Mouse (Mus musculus) limb, embryonic 14.5 days (tissue): ENCODE results near the gene C9orf72. TPM values are rescaled to one million over a fixed set of nuclear protein-coding genes. Genes with fewer than 3 reads are reported as not detected.

Source experiments
- ATAC-seq: fragments of 200-750 bp; cut with Nextera tagmentation; 2 replicates; pipeline ENCODE4 v1.8.0; 2017; ENCODE audit warnings: low read depth, moderate number of reproducible peaks, moderate TSS enrichment; ENCODE audit not compliant: low FRiP score
- DNase-seq: peaks from one replicate; pipeline ENCODE4 v3.0.0-alpha.2; 2015; ENCODE audit warnings: low spot score
- H3K27ac ChIP-seq: fragments of 300-500 bp; sonication (generic); replicated peaks from 2 replicates; pipeline ENCODE4 v1.5.1; 2014; ENCODE audit warnings: low read depth, mild to moderate bottlenecking, low read length, moderate library complexity, mixed read lengths
- H3K27me3 ChIP-seq: fragments of 300-500 bp; sonication (generic); 2 replicates; pipeline ENCODE4 v1.6.1; 2014; ENCODE audit warnings: low read length, mixed read lengths; ENCODE audit not compliant: control insufficient read depth, insufficient read depth
- H3K36me3 ChIP-seq: fragments of 300-500 bp; sonication (generic); 2 replicates; pipeline ENCODE4 v1.6.1; 2014; ENCODE audit warnings: mild to moderate bottlenecking, low read length, moderate library complexity, mixed read lengths; ENCODE audit not compliant: control insufficient read depth, insufficient read depth
- H3K4me1 ChIP-seq: fragments of 300-500 bp; sonication (generic); 2 replicates; pipeline ENCODE4 v1.6.1; 2014; ENCODE audit warnings: antibody characterized with exemption, low read length, mixed read lengths; ENCODE audit not compliant: control insufficient read depth, insufficient read depth
- H3K4me2 ChIP-seq: fragments of 300-500 bp; sonication (generic); replicated peaks from 2 replicates; pipeline ENCODE4 v1.6.1; 2014; ENCODE audit warnings: low read depth, mild to moderate bottlenecking, low read length, moderate library complexity; ENCODE audit not compliant: severe bottlenecking
- H3K4me3 ChIP-seq: fragments of 300-500 bp; sonication (generic); replicated peaks from 2 replicates; pipeline ENCODE4 v1.5.1; 2014; ENCODE audit warnings: low read length
- H3K9ac ChIP-seq: fragments of 300-500 bp; sonication (generic); 2 replicates; pipeline ENCODE4 v1.6.1; 2014; ENCODE audit warnings: mild to moderate bottlenecking, low read depth, low read length, moderate library complexity; ENCODE audit not compliant: severe bottlenecking
- H3K9me3 ChIP-seq: fragments of 300-500 bp; sonication (generic); 2 replicates; pipeline ENCODE4 v1.6.1; 2016; ENCODE audit warnings: low read length; ENCODE audit not compliant: control insufficient read depth
- POLR2A ChIP-seq: fragments of 200-500 bp; IDR thresholded peaks from 2 replicates; pipeline ENCODE4 v1.8.0; 2012; ENCODE audit warnings: inconsistent platforms, mild to moderate bottlenecking, moderate library complexity, borderline replicate concordance; ENCODE audit not compliant: insufficient read depth, insufficient read length; ENCODE audit errors: extremely low read depth
- WGBS: fragments of 180-500 bp; shearing (Covaris S2); extraction: QIAGEN DNeasy Blood & Tissue Kit; methylation state at CpG from one replicate; pipeline ENCODE4 v1.1.7; 2014; 5-methylcytosine and 5-hydroxymethylcytosine counted together
- polyA plus RNA-seq, 2 experiments: library from polyadenylated mRNA; depleted of rRNA in 1 of 2; stranded (reverse) in 1 of 2; unstranded in 1 of 2; fragments of >200 nt; fragmentation: Nextera tagmentation in 1 of 2; extraction: Ambion mirVana in 1 of 2; gene quantifications; 2 replicates each; pipeline versions ENCODE4 v1.2.1 to v1.2.3; 2012 to 2014

Gene C9orf72
- polyA plus RNA-seq, 2 experiments = 11.4 to 12.7 TPM

DNA sequence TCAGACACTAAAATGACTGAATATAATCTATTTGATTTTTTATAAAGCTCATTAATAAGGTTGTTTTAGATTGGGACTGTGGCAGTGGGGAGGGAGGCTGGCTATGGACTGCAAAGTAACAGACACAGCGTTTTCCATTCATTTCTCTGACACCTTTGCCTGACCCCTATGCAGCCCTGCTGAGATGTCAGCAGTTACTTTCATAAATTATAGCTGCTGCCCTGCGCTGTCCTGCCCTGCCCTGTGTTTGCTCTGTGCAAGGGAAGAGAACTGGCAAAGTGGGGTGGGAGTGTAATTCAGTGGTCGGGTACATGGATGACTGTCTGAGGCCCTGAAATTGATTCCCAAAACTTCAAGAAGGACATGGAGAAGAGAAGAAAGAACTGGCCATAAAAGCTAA lies 71.9 kb downstream of the C9orf72 start:
- WGBS = 41% methylated on average over 3 of the region's 3 CpGs
- Histone ChIP-seq H3K36me3 (no peaks in the 10 kb centered on the region), H3K9ac (no peak overlapping the region), H3K4me2 (no peak overlapping the region), H3K4me3 (no peak overlapping the region), H3K27ac (no peak overlapping the region), H3K9me3 (no peaks in the 10 kb centered on the region), H3K27me3 (no peaks in the 10 kb centered on the region), H3K4me1 (peaks cover 8% of the 10 kb centered on the region; the same call in 1 of the 2 replicates)
- no peak for DNase-seq
- no peak for TF ChIP-seq POLR2A
- no peak for ATAC-seq

DNA sequence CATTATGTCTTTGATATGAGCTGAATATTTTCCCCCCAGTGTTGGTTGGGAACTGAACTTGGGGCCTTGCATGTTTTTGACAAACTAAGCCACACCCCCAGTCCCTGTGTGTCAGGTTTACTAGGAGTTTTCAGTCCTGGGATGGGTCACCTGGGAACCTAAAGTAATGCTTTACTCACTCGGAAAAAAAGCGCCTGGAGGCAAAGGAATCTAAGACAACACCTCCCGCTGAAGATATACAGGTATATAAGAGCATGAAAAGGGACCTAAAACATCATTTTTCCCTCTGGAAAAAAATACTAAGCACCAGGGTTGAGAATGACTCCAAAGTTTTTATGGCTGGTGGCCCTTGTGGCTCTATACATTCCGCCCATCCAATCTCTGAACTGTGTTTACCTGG lies 74.2 kb downstream of the C9orf72 start, which contains the start of gene Ifnk:
Ifnk (plus strand) TSS at position 301 of the 400 bp plus-strand sequence.
- H3K27ac ChIP-seq = no peak within 1 kb of the TSS
- H3K4me2 ChIP-seq = no peak within 1 kb of the TSS
- DNase-seq = no peak
- no peak for TF ChIP-seq POLR2A
- H3K27me3 ChIP-seq = no peaks in the 10 kb centered on the region
- H3K4me1 ChIP-seq = peaks cover 8% of the 10 kb centered on the region; the same call in 1 of the 2 replicates
- ATAC-seq = no peak
- no peak within 1 kb of the TSS for H3K4me3 ChIP-seq
- H3K36me3 ChIP-seq = no peaks in the 10 kb centered on the region
- WGBS = 63% methylated on average over 4 of the region's 4 CpGs
- H3K9me3 ChIP-seq = no peaks in the 10 kb centered on the region
- H3K9ac ChIP-seq = no peak within 1 kb of the TSS

DNA sequence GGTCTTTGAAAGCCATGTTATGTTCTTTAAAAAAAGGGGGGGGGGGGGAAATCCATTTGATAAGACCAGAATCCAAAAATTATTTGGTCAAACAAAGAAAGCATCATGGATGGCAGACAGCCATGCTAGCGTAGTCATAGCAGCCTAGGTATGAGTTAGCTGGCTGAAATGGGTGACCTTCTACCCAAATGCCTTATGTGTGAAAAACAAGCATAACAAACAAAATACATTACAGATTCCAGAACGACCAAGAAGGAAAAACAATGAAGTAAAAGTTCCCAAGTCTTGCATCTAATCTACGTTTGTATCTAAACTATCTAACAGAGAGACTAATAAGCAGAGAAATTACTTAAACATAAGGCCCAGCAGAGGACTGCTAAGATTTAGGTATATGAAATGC lies 75.3 kb downstream of the C9orf72 start:
- Histone ChIP-seq H3K36me3 (no peaks in the 10 kb centered on the region), H3K4me1 (peaks cover 7% of the 10 kb centered on the region; the same call in 1 of the 2 replicates), H3K9me3 (no peaks in the 10 kb centered on the region), H3K4me2 (no peak overlapping the region), H3K9ac (no peak overlapping the region), H3K27ac (no peak overlapping the region), H3K4me3 (no peak overlapping the region), H3K27me3 (no peaks in the 10 kb centered on the region)
- no peak for TF ChIP-seq POLR2A
- no peak for ATAC-seq
- 84% methylated on average over 3 of the region's 3 CpGs for WGBS
- DNase-seq = no peak

DNA sequence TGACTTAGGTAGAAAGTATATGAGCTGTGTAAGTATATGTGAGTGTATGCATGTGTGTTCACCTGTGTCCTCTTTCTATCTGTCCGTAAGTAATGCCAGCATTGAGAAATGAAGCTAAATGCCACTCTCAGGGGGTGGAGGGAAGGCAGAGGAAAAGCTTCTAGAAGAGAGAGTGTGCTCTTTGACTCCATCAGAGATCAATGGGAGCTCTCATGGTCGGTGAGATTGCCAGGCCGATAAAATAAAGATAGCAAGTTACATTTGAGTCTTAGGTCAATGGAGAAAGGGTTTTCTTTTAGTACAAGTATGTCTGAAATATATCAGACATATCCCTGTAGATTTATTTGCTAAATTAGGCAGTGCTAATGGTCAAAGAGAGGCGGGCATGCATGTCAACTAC lies 77.6 kb downstream of the C9orf72 start:
- Histone ChIP-seq H3K4me2 (no peak overlapping the region), H3K4me3 (no peak overlapping the region), H3K9me3 (no peaks in the 10 kb centered on the region), H3K4me1 (peaks cover 5% of the 10 kb centered on the region; the same call in 1 of the 2 replicates), H3K9ac (no peak overlapping the region), H3K27ac (no peak overlapping the region), H3K36me3 (no peaks in the 10 kb centered on the region), H3K27me3 (no peaks in the 10 kb centered on the region)
- 91% methylated on average over 4 of the region's 4 CpGs for WGBS
- no peak for TF ChIP-seq POLR2A
- ATAC-seq (no peak), DNase-seq (no peak)

DNA sequence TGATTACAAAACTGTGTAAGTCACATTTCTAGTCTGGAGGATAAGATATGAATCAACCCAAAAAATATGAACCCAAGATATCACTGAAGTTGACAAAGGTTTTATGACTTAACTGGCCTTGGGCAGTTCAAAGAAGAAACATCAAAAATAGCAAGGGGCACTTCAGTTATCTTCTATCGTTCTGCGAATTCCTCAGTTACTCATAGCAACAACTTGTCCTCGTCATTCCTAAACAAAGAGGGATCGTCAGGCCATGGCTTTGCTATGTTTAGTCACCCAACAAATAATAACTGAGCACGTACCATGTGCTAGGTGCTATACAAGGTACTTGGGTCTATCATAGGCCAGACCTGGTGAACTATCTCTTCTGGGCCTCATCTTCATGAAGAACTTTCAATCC lies 79.4 kb downstream of the C9orf72 start:
- Histone ChIP-seq H3K9ac (no peak overlapping the region), H3K9me3 (no peaks in the 10 kb centered on the region), H3K36me3 (no peaks in the 10 kb centered on the region), H3K4me2 (no peak overlapping the region), H3K4me3 (no peak overlapping the region), H3K27ac (no peak overlapping the region), H3K27me3 (no peaks in the 10 kb centered on the region), H3K4me1 (peaks cover 5% of the 10 kb centered on the region; the same call in 1 of the 2 replicates)
- DNase-seq (no peak), ATAC-seq (no peak)
- TF ChIP-seq POLR2A = no peak
- 88% methylated on average over 5 of the region's 5 CpGs for WGBS

DNA sequence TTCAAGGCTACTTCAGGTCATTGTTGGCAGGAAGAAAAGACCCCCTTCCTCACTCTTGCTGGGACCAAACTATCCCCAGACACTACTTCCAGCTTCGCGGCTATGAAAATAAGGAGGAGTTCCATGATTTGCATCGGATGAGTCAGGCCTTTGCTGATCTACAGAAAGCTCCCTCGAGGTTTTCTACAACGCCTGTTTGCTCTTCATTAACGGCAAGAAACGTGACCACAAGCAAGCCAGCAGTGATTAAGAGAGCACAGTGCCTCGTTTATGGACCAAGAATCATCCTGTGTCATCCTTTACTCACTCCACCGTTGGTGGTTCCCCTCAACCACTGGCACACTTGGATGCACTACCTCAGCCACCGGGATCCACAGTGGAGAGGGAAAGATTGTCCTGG lies 80.2 kb downstream of the C9orf72 start:
- H3K36me3 ChIP-seq = no peaks in the 10 kb centered on the region
- 81% methylated on average over 10 of the region's 10 CpGs for WGBS
- H3K4me2 ChIP-seq = no peak overlapping the region
- H3K4me3 ChIP-seq = no peak overlapping the region
- no peak for ATAC-seq
- DNase-seq = no peak
- no peak overlapping the region for H3K27ac ChIP-seq
- peaks cover 5% of the 10 kb centered on the region; the same call in 1 of the 2 replicates for H3K4me1 ChIP-seq
- no peaks in the 10 kb centered on the region for H3K9me3 ChIP-seq
- TF ChIP-seq POLR2A = no peak
- no peak overlapping the region for H3K9ac ChIP-seq
- no peaks in the 10 kb centered on the region for H3K27me3 ChIP-seq
